Mouse (Mus musculus) urinary bladder, adult 2 months (tissue): ENCODE measurements at regions not wholly inside any gene's neighbourhood (a gene's known extent, or its start where the extent isn't known, plus 50 kb on each side); places are given as distances from the start of the nearest gene placed in this dataset.

ENCODE experiments used
- DNase-seq: peaks from one replicate; pipeline ENCODE4 v3.0.0; 2022; ENCODE audit warnings: low spot score

GRCm38 (mm10) chr11:18821384-18821783 is 197.4 kb downstream of the Meis1 start:
- DNase-seq, result peak; percentile 21

GRCm38 (mm10) chr11:18814110-18814509 is 204.7 kb downstream of the Meis1 start:
- no peak for DNase-seq

- no peak for DNase-seq
Measured at GRCm38 (mm10) chr11:18767479-18767878, 251.3 kb downstream of the Meis1 start.

- DNase-seq, result no peak
Measured at GRCm38 (mm10) chr11:18766458-18767016, 252.2 kb downstream of the Meis1 start.

- DNase-seq, result no peak
Measured at GRCm38 (mm10) chr11:18758591-18759074, 260.2 kb downstream of the Meis1 start.

GRCm38 (mm10) chr11:18756576-18756975 is 262.2 kb downstream of the Meis1 start:
- DNase-seq, result no peak

- DNase-seq, result no peak
Measured at GRCm38 (mm10) chr11:18754732-18755525, 263.9 kb downstream of the Meis1 start.

GRCm38 (mm10) chr11:18753856-18754255 is 264.9 kb downstream of the Meis1 start:
- DNase-seq, result no peak

GRCm38 (mm10) chr11:18753246-18753645 is 265.5 kb downstream of the Meis1 start:
- DNase-seq, result no peak

- no peak for DNase-seq
Measured at GRCm38 (mm10) chr11:18752512-18752911, 266.3 kb downstream of the Meis1 start.

GRCm38 (mm10) chr11:18750911-18751841 is 267.6 kb downstream of the Meis1 start:
- no peak for DNase-seq

- DNase-seq, result no peak
Measured at GRCm38 (mm10) chr11:18750080-18750375, 268.8 kb downstream of the Meis1 start.

GRCm38 (mm10) chr11:18749265-18750079 is 269.3 kb downstream of the Meis1 start:
- no peak for DNase-seq

GRCm38 (mm10) chr11:18747871-18748461 is 270.8 kb downstream of the Meis1 start:
- DNase-seq, result no peak

GRCm38 (mm10) chr11:18747361-18747760 is 271.4 kb downstream of the Meis1 start:
- DNase-seq, result no peak

GRCm38 (mm10) chr11:18746486-18746885 is 272.3 kb downstream of the Meis1 start:
- DNase-seq, result no peak

- DNase-seq, result no peak
Measured at GRCm38 (mm10) chr11:18745840-18746239, 272.9 kb downstream of the Meis1 start.

- DNase-seq, result no peak
Measured at GRCm38 (mm10) chr11:18734904-18735664, 283.7 kb downstream of the Meis1 start.

- no peak for DNase-seq
Measured at GRCm38 (mm10) chr11:18734075-18734474, 284.7 kb downstream of the Meis1 start.

GRCm38 (mm10) chr11:18729742-18730141 is 289.0 kb downstream of the Meis1 start:
- DNase-seq, result no peak
